Mouse (Mus musculus): ENCODE measurements around the gene Poll.

GRCm38 (mm10) chr19:45549128-45549915 is 11.0 kb downstream of the Poll start:
- TF ChIP-seq CTCF (IDR thresholded peaks at IDR 0.05; ENCODE audit: low read depth) (no peak), EP300 (optimal IDR thresholded peaks at IDR 0.05) (no peak)
